Mouse (Mus musculus) layer of hippocampus, adult 6 months (tissue): Measurements from ENCODE around the gene Olfr118. TPM values are rescaled to one million over a fixed set of nuclear protein-coding genes. Genes with fewer than 3 reads are reported as not detected.

Source experiments
- long read RNA-seq, 2 experiments: library from polyadenylated mRNA; unstranded; transcript quantifications; one replicate each; pipeline ENCODE4 v2.0.0; 2019 to 2020
- polyA plus RNA-seq: library from polyadenylated mRNA; unstranded; fragments of <200 nt; fragmentation: Nextera tagmentation; gene quantifications from 2 replicates; pipeline ENCODE4 v1.2.3, GENCODE M21; 2021

Olfr118 gene
- not detected in 2 replicates for polyA plus RNA-seq
- long read RNA-seq, experiment 1: 0 reads
- long read RNA-seq, experiment 2: 0 reads

DNA sequence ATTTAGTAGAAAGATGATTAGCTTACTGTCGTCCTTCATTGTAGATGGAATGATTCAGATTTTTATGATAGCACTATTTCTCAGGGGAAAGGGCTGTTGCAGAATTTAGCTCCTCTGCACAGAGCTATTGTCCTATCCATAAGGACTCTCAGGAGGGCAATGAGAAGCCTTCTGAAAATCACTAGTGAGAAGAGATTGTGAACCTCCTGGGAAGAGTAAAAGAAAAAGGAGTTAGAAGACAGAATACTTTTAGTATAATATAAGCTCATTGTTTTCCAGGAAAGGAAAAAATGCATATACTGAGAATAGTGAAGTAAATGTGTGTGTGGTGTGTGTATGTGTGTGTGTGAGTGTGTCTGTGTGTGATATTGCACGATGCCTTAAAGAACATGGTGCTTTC, at the start of gene Olfr118:
Gene Olfr118 (plus strand): TSS at position 301 of the 400 bp plus-strand sequence.

DNA sequence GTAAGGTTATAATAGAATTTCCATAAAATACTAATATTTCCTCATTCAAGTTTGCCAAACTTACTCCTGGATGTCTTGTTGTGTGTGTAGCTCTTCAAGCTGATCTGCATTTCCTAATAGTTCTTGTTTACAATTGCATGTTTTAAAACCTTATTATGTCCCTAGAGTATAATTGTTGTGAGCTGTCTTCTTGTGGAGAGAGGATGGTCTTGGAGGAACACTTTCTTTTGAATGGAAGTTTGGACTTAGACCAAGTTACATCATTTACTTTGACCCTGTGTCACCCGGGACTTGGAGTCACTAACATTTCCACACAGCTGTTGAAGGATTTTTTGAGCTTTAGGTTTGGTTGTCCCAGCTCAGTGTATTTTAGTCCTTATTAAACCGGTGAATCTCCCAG, 39.8 kb upstream of the Olfr118 start, which contains the start of the genes Olfr115 and Olfr116:
Gene Olfr115 (minus strand): TSS at position 101 of the 400 bp plus-strand sequence.
Gene Olfr116 (minus strand): TSS at position 191 of the 400 bp plus-strand sequence.

GRCm38 (mm10) chr17:37663682-37664081, 3.1 kb upstream of the Olfr118 start, which contains the start of gene Olfr117:
Gene Olfr117 (minus strand): TSS chr17:37663782.

DNA sequence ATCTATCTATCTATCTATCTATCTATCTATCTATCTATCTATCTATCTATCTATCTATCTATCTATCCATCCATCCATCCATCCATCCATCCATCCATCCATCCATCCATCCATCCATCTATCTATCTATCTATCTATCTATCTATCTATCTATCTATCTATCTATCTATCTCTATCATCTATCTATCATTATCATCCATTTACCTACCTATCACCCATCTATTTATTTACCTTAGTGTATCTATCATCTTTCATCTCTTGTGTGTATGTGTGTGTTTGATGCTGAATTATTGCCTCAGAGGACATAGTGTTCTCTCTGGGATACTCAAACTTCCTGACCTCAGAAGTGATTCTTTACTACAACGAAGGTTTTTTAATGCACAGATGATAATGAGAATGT, 29.5 kb downstream of the Olfr118 start, which contains the start of gene Olfr119:
Gene Olfr119 (plus strand): TSS at position 301 of the 400 bp plus-strand sequence.

GRCm38 (mm10) chr17:37721508-37721907, 54.7 kb downstream of the Olfr118 start, which contains the start of gene Olfr120:
Gene Olfr120 (plus strand): TSS chr17:37721808.

Other genes with a start within 250 kb of the Olfr118 start
- gene Olfr108, start 221.5 kb upstream of the Olfr118 start, polyA plus RNA-seq: not detected in 2 replicates
- not detected in 2 replicates for gene Olfr109, start 208.1 kb upstream of the Olfr118 start, polyA plus RNA-seq
- gene H2-M2, start 183.4 kb upstream of the Olfr118 start, polyA plus RNA-seq: not detected in 2 replicates
- gene Olfr110, start 174.5 kb upstream of the Olfr118 start, polyA plus RNA-seq: not detected in 2 replicates
- gene Olfr111, start 159.0 kb upstream of the Olfr118 start, polyA plus RNA-seq: not detected in 2 replicates
- gene Olfr112, start 97.5 kb upstream of the Olfr118 start, polyA plus RNA-seq: not detected in 2 replicates
- not detected in 2 replicates for gene Olfr113, start 89.3 kb upstream of the Olfr118 start, polyA plus RNA-seq
- not detected in 2 replicates for gene Olfr114, start 74.2 kb upstream of the Olfr118 start, polyA plus RNA-seq
- not detected in 2 replicates for gene Olfr115, start 39.9 kb upstream of the Olfr118 start, polyA plus RNA-seq
- gene Olfr116, start 39.8 kb upstream of the Olfr118 start, polyA plus RNA-seq: not detected in 2 replicates
- not detected in 2 replicates for gene Olfr117, start 3.2 kb upstream of the Olfr118 start, polyA plus RNA-seq
- not detected in 2 replicates for gene Olfr119, start 29.6 kb downstream of the Olfr118 start, polyA plus RNA-seq
- gene Olfr120, start 54.8 kb downstream of the Olfr118 start, polyA plus RNA-seq: not detected in 2 replicates
- gene Olfr121, start 81.9 kb downstream of the Olfr118 start, polyA plus RNA-seq: not detected in 2 replicates
- gene Olfr122, start 101.6 kb downstream of the Olfr118 start, polyA plus RNA-seq: not detected in 2 replicates
- gene Olfr123, start 126.5 kb downstream of the Olfr118 start, polyA plus RNA-seq: not detected in 2 replicates
- gene Olfr124, start 132.9 kb downstream of the Olfr118 start, polyA plus RNA-seq: not detected in 2 replicates
- not detected in 2 replicates for gene Olfr125, start 166.0 kb downstream of the Olfr118 start, polyA plus RNA-seq
- not detected in 2 replicates for gene Olfr126, start 180.5 kb downstream of the Olfr118 start, polyA plus RNA-seq
- not detected in 2 replicates for gene Olfr127, start 233.4 kb downstream of the Olfr118 start, polyA plus RNA-seq